Mouse (Mus musculus): ENCODE measurements at regions not wholly inside any gene's neighbourhood (a gene's known extent, or its start where the extent isn't known, plus 50 kb on each side); places are given as distances from the start of the nearest gene placed in this dataset.
A peak's percentile ranks its signal among the peaks of the same experiment; 100 is the strongest.

GRCm38 (mm10) chrX:107577501-107577900 is 90.3 kb upstream of the Tbx22 start:
- intact Hi-C loops (cut with DNase I): no loop called here
- DNase-seq: peak in 1 of 2 experiments; percentile 1

Measured in heart, postnatal 36 days (tissue).